Mouse (Mus musculus) R1 (cell line): ENCODE data around the gene Prtg.
A peak's percentile ranks its signal among the peaks of the same experiment; 100 is the strongest.

Experiments
- DNase-seq: peaks from one replicate; pipeline ENCODE4 v3.0.0-alpha.2; 2018; ENCODE audit warnings: low read depth, low spot score

Prtg gene

DNA sequence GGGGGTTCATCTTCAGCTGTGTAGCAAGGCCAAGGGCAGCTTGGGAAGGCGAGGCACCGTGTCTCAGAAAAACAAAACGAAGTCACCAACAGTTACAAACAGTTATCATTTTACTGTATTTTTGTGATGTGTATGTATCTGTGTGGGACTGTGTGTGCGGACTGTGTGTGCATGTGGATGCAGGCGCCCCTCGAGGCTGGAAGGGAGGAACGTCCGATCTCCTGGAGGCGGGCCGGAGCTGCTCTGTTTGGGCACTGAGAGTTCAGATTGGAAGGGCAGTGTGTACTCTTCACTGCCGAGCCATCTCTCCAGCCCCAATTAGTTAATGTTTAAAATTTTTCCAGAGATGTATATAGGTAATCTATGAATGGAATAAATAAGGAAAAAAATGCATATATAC is 55.5 kb downstream of the Prtg start:
- DNase-seq, result peak; percentile 39

DNA sequence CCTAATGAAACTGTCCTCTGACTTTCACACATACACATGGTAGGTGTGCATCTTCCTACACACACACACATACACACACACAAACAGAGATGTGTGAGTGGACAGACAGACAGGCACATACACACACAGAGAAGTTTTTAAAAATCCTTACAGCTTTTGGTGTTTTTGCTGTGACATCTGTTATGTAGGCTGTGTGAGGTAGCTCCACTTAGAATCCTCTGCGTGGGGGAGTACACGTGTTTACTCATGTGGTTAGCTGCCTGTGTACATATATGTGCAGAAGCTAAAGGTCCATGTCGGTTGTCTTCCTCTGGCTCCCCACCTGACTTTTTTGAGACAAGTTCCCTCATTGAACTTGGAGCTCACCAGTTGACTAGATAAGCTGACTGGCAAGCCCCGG is 56.3 kb downstream of the Prtg start:
- no peak for DNase-seq

DNA sequence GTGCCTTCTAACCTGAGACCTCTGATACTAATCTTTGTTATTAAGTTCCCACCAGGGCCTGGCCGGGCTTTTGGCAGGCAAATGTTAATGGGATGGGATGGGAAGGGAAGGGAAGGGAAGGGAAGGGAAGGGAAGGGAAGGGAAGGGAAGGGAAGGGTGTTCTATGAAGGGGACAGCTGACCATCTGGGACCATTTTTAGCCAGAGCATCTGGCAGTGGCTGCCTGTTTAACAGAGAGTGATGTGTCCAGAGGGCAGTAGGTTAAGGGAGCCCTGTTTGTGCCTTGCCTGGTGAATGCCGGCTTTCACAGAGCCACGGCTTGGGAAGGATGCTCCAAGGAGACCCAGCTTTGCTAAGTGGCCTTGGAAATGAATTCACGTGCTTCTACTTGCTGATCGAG is 57.1 kb downstream of the Prtg start:
- DNase-seq, result no peak

DNA sequence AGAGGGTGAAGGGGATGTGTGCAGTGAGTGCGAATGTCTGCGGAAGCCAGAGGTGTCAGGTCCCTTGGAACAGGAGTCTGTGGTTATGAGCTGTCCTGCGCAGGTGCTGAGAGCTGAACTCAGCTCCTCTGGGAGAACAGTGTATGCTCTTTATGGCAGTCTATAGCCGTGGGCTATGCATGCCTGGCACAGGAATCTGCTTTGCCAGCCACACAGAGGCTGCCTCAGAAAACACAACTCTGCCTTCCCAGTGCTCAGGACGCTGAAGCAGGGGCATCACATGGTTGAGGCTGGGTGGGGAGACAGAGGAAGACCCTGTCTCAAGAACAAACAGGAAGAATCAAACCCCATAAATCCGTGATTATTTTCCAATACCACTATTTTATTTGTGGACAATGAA is 60.8 kb downstream of the Prtg start:
- DNase-seq, result no peak

DNA sequence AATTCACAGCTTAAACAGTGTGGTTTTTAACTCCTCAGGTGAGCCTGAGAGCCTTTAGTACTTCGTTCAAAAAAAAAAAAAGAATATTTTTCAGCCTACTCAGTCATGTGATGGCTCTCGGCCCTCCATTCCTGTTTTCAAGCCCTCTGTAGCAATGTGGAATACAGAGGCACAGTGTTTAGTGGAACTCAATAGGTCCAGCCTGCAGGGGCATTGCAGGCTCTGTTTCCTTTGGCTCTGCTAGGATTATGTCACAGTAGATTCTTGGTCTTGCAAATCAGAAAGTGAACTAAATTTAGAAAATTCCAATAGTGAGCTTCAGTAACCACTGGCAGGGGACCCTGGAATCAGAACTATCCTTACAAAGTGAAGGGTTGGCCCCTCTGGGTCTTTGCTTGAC is 62.1 kb downstream of the Prtg start:
- DNase-seq, result no peak

DNA sequence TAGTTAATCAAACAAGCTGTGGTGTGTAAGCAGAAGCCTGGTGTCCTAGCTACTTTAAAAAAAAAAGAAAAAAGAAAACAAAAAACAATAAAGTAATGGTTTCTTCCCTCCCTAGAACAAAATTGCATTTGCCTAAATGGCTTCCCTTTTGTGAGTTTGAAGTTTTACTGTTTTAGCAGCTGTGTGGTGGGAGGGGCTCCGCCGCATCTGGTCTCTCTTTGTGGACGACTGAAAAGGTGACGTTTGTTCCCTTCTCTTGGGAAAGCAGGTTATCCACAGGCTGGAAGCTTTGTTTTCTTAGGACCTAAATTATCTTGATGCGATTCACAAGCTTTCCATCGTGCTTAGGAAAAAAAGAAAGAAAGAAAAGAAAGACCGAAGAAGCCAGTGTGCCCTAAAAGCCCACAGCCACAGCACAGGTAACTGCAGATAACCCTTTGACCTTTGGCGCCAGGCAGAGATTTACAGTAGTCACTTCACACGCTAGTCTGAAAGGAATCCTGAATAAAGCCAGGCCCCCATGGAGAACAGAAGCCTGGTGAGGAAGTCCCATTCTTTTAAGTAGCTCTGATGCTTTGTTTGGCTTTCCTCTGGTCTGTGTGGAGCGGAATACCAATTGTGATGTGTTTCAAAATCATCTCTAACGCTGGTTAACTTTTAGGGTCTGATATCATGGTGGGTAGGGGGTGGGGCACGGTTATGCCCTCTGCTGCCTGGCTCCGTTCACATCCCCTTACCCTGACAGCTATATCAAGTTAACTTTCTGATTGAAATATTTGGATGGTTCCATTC is 65.0 kb downstream of the Prtg start:
- DNase-seq, result peak; percentile 98

DNA sequence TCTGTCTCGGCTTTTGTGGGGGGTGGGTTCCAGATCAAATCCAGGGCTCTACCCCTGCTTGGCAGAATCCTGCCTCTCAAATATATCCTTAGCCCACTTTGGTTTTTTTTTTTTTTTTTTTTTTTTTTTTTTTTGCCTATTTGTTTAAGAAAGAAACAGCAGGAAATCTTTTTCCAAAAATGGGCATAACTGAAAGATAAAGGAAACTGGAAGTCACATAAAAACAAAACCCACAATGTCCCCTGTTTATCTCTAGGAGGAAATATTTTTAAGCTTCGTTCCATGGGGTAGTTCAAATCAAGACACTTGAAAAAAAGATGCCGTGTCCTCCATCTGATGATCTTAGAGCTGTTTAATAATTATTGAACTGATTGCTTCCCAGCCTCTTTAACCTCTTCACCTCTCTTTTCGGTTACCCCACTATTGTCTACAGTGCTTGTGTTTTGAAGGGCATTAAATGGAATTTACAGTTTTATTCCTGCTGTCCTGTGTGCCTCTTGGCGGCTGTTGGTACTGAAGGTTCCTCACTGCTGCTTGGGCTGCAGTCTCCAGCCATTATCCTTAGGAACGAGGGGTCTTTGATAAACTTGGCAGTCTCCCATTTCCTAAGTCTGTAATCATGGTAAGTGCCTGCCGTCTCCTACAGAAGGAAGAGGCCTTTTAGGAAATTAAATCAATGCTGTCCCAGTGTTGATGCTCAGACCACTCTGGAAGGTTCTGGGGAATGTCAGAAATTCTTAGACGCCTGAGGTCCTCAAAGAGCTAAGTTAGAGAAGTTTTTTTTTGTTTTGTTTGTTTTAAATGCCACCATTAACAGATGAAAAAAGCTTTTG is 65.8 kb downstream of the Prtg start:
- DNase-seq, result no peak

DNA sequence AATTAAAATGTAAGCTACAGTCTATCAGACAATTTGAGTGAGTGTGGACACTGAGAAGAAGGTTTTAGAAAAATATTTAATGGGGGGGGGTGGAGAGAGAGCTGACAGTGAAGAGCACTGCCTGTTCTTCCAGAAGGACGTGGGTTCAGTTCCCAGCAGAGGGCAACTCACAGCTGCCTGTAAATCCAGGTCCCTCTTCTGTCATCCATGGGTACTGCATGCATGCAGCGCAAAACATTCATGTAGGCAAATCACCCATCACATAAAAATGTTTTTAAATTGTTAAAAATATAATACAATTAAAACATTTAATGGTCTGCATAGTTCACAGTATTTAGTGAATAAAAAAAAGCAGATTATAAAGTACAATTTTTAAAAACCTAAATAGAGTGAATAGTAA is 69.2 kb downstream of the Prtg start:
- DNase-seq, result peak; percentile 61

DNA sequence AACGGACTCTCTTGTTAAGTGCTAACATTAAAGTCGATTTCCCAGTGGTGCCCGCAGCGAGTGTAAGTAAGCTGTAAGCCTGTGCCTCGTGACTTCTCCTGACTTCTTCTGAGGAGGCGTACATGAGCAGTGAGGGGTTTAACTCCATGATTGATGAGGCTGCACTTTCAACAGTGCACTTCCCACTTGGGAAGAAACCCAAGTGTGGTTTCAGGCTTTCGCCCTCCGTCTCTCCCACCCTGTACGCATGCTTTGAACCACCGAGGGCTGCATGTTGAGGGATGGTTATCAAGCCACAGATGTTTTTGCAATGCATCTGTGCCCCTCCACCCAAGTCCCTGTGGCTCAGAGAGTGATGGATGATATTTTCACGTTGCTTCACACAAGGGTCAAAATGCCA is 71.2 kb downstream of the Prtg start:
- no peak for DNase-seq

DNA sequence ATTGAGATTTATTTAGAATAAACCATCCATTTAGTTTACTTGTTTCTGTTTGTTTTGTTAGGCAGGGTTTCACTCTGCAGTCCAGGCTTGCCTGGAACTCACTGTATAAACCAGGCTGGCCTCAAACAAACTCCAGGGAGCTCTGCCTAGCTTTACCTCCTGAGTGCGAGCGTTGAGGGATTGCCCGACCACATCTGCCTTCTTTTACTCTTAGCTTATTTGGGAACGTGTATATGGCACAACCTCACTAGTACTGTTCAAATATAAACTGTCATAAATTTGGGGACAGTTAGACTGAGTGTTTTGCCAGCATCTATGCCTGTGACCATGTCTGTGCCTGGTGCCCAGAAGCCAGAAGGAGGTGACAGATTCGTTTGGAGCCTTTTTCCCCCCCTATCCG is 72.0 kb downstream of the Prtg start:
- no peak for DNase-seq

DNA sequence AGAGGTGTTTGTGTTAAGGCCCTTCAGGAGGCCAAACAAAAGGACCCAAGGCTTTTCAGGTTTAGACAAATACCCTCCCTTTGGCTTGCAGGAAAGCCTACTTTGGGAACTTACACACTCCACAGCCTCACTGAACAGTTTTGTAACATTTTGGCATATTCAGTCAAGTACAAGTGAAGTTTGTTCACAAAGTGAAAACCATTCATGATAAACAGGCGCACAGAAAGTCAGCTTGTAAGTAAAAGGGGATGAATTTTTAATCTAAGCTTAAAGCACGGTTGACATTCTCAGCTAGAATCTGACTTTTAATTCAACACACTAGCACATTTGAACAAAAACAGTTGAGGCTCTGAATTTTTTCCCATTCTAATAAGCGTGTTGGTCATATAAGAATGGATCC is 72.9 kb downstream of the Prtg start:
- DNase-seq, result no peak

DNA sequence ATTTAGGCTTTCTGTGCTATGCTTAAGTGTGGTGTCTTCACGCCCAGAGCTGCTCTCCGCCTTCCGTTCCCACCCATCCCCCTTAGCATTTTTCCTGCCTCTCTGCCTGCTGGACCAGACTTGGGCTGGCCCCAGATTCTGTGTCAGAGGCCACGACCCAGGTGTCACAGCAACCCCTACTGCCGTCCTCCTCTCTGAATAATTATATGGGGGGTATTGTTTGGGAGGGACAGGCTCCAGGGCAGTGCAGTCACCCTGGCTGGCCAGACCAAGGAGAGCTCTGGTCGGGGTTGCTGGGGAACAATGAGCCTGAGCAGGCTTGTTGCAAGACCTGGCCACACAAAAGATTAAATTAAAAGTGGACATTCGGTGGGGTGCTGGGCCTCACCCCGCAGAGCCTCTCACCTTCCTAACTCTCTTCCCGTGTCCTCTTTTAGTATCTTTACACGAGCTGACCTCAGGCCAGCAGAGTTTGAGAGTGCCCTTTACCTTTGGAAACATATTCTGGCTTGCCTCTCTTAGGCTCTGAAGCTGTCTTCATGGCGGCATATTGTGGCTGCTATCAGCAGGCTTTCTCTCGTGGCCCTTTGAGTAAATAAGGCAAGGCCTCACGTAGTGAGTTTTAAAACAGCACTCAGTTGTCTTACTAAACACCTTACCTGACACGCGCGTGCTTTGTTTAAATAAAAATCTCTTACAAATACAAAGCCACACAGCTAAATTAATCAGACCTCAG is 73.7 kb downstream of the Prtg start:
- peak; percentile 25 for DNase-seq

DNA sequence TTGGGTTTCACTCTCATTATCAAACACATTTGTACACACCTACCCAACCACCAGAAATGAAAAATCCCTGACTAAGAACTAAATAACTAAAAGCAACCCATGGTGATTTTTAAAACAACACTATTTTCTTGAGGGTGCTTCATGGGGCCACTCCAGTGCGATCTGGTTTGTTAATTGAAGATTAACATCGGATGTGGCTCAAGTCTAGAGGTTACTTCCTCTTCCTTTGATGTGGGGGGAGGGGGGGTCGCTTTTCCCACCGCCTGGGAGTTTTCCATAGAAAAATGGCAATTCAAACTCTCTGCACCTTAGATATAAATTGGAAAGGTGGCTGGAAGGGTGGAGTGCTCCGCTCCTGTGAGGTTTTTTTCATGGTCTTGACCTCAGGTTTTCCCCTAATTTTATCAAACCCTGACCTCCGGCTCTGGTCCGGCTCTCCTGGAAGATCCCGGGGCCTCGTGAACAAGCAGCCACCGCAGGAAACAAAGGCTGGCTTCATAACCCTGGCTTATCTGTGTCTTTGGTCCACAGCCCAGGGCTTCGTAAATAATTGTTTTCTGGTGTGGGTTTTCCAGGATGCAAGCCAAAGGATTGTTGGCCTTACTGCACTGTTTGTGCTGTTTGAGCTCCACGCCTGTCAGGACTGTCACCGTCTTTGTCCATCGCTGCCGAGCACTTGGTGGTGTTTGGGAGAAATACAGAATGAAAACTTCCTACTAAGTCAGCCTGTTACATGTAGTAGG is 74.5 kb downstream of the Prtg start:
- no peak for DNase-seq

DNA sequence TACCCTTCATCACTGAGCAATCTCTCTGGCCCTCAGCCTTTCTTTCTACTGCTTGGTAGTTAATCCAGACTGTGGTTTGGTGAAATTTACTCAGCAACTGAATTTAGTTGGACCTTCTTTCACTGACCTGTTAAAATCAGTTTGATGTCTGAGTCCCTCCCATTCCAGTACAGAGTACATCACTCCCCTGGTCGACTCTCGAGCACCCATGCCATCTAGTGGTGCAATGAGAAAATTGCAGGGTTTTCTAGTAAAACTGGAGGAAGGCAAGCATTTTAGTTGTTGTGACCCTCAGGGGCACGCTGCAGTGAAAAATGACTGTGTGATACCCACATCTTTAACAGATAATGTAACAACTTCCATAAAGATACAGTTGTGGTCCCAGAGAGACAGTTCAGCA is 77.3 kb downstream of the Prtg start:
- peak; percentile 83 for DNase-seq

DNA sequence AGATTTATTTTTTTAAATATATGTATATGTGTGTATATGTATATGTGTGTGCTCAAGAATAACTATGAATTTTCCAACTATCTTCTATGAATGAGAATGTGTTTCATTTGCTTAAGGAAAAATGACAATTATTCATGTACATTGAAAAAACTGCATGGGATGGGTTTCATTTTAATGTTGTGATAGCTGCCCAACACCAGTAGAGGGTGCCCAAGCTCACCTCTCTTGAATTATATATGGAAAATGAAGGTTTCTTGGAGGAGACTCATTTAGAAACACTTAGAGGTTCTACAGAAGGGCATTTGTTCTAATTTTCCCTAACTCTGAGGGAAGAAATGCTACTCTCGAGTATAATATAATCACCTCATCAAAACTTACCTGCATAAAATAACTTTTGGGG is 83.1 kb downstream of the Prtg start:
- DNase-seq, result peak; percentile 50

DNA sequence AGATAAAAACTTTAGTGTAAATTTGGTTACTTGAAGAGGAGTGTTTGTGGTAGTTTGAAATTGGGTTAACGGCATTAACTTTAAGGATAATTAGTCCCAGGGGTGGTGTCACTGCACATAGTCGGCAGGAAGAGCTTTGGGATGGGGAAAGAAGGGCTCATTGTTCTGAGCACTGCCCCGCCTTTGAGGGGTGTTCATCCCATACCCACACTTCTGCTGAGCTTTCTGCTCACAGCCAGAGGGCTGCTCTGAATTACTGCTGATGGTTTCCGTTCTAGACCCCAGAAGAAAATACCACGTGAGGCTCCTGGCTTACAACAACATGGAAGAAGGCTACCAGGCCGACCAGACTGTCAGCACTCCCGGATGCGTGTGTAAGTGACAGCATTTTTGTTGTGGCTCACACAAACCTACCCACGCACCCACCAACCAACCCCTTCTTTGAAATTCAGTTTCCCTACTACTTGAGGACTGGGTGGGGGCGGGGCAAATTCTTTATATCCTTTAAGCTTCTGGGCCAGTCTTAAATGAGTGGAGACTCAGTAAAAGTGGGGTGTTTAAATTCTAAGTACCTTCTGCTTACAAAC is 83.9 kb downstream of the Prtg start:
- DNase-seq, result no peak

DNA sequence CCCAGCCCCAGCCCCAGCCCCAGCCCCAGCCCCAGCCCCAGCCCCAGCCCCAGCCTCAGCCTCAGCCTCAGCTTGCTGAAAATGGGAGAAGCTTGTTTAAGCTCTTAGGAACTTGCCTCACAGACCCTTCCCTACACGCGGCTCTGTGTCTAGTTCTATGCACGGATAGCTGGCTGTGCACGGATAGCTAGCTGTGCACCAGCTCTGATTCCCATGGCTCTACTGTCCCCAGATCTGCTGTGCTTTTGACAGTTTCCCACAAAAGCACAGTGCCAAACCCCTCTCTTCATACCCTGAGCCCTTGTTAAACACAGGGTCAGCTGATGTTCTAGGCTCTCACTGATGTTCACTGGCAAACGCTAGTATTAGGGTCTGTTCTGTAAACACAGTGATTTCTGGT is 86.1 kb downstream of the Prtg start:
- no peak for DNase-seq

DNA sequence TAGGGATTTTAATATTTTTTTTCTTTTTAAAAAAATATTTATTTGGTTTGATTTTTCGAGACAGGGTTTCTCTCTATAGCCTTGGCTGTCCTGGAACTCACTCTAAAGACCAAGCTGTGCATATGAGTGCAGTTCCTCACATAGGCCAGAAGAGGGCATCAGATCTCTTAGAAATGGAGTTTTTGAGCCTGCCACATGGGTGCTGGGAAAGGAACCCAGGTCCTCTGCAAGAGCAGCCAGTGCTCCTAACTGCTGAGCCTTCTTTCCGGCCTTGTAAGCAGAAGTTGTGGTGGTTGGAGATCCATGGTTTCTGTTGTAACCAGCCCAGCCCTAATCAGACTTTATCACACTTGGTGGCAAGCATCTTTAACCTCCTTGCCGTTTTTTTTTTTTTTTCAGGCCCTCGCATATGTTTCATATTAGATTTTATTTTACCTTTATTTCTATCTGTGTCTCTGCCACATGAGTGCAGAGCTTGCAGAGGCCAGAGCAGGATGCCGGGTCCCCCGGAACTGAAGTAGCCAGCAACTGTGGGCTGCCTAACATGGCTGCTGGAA is 88.2 kb downstream of the Prtg start:
- DNase-seq, result peak; percentile 79

DNA sequence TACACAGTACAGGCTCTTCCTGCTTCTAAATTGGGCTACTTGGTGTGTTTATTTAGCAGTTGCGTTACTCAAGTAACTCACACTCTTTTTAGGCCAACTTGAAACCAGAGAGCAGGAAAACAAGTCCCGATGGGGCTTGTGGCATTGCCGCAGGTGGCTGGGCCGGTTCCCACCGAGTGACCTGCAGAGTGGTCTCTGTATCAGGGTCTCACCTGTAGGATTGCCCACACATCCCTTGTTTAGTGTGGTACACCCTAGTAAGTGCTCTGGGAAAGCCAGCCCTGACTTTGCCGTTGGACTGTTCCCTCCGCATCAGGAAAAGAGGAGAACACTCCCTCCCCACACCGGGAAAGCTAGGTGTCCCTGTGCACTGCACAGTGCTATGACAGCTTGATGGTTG is 95.4 kb downstream of the Prtg start:
- DNase-seq, result no peak

DNA sequence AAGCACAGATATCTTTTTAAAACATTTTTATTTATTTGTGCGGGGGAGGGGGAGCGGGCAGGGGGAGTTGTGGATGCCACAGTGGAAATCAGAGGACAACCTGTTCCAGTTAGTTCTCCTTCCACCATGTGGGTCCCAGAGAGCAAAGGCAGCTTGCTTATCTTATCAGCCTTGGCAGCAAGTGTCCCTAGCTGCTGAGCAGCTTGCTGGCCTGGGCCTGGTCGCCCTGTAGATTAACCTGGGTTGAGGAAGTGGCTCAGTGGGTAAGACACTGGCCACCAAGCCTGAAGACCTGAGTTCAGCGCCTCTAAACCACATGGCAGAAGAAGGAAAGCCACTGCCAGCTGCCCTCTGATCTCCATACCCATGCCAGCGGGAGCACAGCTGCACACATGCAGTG is 95.9 kb downstream of the Prtg start:
- DNase-seq, result no peak

DNA sequence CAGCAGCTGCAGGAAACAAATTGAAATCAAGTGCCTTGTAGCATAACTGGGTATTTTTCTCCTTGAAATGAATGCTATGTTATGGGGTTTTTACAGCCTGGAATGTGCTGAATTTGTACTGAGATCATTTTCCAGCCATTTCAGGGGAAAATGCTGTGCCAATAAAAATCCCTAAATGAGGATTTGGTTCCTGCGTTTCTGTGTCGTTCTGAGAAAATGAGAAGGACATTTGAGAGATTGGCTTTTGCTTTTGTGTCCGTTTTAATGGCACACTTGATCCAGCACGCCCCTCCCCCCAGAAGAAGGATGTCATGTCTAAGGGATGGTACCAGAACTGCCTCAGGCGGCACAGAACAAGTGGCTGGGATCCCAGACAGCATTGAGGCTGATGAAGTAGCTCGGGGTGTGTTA is 100.0 kb downstream of the Prtg start:
- no peak for DNase-seq
